Comparison of ENCODE assay signal across 18 mouse cellular contexts in the genomic region with DNA sequence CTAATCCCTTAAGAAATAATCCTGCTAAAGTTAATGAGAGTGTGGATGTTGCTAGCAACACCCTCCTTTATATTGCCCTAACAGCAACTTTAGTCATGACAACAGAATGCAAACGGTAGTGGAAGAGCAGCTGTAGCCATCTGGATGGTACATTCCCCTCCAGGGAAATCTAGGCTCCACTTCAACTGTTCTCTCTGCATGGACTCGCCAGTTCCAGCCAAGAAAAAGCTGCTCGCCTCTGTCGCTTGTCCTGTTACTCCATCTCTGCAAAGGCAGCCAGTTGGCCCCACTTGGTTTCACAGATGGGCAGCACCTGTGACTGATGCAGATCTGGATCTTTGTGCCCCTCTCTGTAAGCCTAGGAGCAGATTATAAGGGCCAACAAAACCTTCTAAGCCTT. TPM values are rescaled to one million over a fixed set of nuclear protein-coding genes. Genes with fewer than 3 reads are reported as not detected.
DNase-seq lines count a peak whose midpoint lies in the region; ATAC-seq lines count a peak whose summit lies in the region.
"Had no signal": no experiment of that assay in that cellular context is flagged by ENCODE, and none has a peak within 500 bp of the region (broad histone marks: within the 10 kb centered on the region; RNA-seq: fewer than 3 reads in every experiment).

No protein-coding gene starts in this region.

- no peaks in the 10 kb centered on the region for H3K4me1 ChIP-seq in hindbrain, embryonic 15.5 days (replicated peaks)
- no peaks in the 10 kb centered on the region for H3K4me1 ChIP-seq in hindbrain, embryonic 14.5 days (replicated peaks; ENCODE audit: control insufficient read depth, insufficient read depth, low read length)
- H3K4me1 ChIP-seq in midbrain, embryonic 12.5 days, result no peaks in the 10 kb centered on the region
- H3K4me1 ChIP-seq in midbrain, embryonic 10.5 days, result no peaks in the 10 kb centered on the region
- H3K4me1 ChIP-seq: limb, embryonic 13.5 days; lung, embryonic 15.5 days; midbrain, embryonic 15.5 days; neural tube, embryonic 13.5 days had no signal

- no peaks in the 10 kb centered on the region for H3K9me3 ChIP-seq in hindbrain, embryonic 15.5 days
- H3K9me3 ChIP-seq in hindbrain, embryonic 14.5 days (ENCODE audit: control insufficient read depth, low read length), result no peaks in the 10 kb centered on the region
- no peaks in the 10 kb centered on the region for H3K9me3 ChIP-seq in midbrain, embryonic 12.5 days
- no peaks in the 10 kb centered on the region for H3K9me3 ChIP-seq in midbrain, embryonic 10.5 days (replicated peaks)
- H3K9me3 ChIP-seq: limb, embryonic 13.5 days; lung, embryonic 15.5 days; midbrain, embryonic 15.5 days; neural tube, embryonic 13.5 days had no signal

- peak; percentile 34; the same call in 1 of the 2 replicates for ATAC-seq in hindbrain, embryonic 15.5 days (ENCODE audit: low FRiP score, low read depth)
- no peak for ATAC-seq in hindbrain, embryonic 14.5 days (ENCODE audit: low FRiP score)
- 0 out of 2 replicates have a peak, but pooled peaks have one; percentile 16 for ATAC-seq in midbrain, embryonic 12.5 days (ENCODE audit: low FRiP score, low read depth)
- ATAC-seq: midbrain, embryonic 15.5 days had no signal

- no peaks in the 10 kb centered on the region for H3K36me3 ChIP-seq in hindbrain, embryonic 15.5 days
- no peaks in the 10 kb centered on the region for H3K36me3 ChIP-seq in hindbrain, embryonic 14.5 days (replicated peaks; ENCODE audit: control insufficient read depth, insufficient read depth)
- H3K36me3 ChIP-seq in midbrain, embryonic 12.5 days, result no peaks in the 10 kb centered on the region
- no peaks in the 10 kb centered on the region for H3K36me3 ChIP-seq in midbrain, embryonic 10.5 days
- H3K36me3 ChIP-seq: limb, embryonic 13.5 days; lung, embryonic 15.5 days; midbrain, embryonic 15.5 days; neural tube, embryonic 13.5 days had no signal

- WGBS in hindbrain, embryonic 15.5 days, result 60% methylated on average over 4 of the region's 4 CpGs
- 64% methylated on average over 4 of the region's 4 CpGs for WGBS in hindbrain, embryonic 14.5 days
- 42% methylated on average over 4 of the region's 4 CpGs for WGBS in midbrain, embryonic 12.5 days
- WGBS in midbrain, embryonic 10.5 days, result 52% methylated on average over 4 of the region's 4 CpGs

- no peak overlapping the region for H3K4me3 ChIP-seq in hindbrain, embryonic 15.5 days
- no peak overlapping the region for H3K4me3 ChIP-seq in hindbrain, embryonic 14.5 days (replicated peaks; ENCODE audit: low read length)
- H3K4me3 ChIP-seq in midbrain, embryonic 12.5 days, result no peak overlapping the region
- H3K4me3 ChIP-seq in midbrain, embryonic 10.5 days, result no peak overlapping the region
- H3K4me3 ChIP-seq: limb, embryonic 13.5 days; lung, embryonic 15.5 days; midbrain, embryonic 15.5 days; neural tube, embryonic 13.5 days had no signal

- DNase-seq in cerebellum, postnatal 10 days, result peak; percentile 42 to 68
- DNase-seq in cerebellum, postnatal 25 days, result no peak
- DNase-seq in hindbrain, embryonic 14.5 days (ENCODE audit: low spot score), result no peak
- no peak for DNase-seq in midbrain, embryonic 10.5 days (ENCODE audit: low spot score)
- peak; percentile 5 for DNase-seq in lung, postnatal 25 days (ENCODE audit: low spot score)
- no peak for DNase-seq in layer of hippocampus, adult 11-12 months (ENCODE audit: low spot score)
- DNase-seq: cerebellum, adult 8-10 months; kidney, postnatal 25 days; thymus, postnatal 36 days had no signal

- H3K4me2 ChIP-seq in hindbrain, embryonic 15.5 days, result no peak overlapping the region
- H3K4me2 ChIP-seq in hindbrain, embryonic 14.5 days (replicated peaks), result no peak overlapping the region
- no peak overlapping the region for H3K4me2 ChIP-seq in midbrain, embryonic 12.5 days (replicated peaks)
- H3K4me2 ChIP-seq: limb, embryonic 13.5 days; lung, embryonic 15.5 days; midbrain, embryonic 15.5 days; neural tube, embryonic 13.5 days had no signal

- no peaks in the 10 kb centered on the region for H3K27me3 ChIP-seq in hindbrain, embryonic 15.5 days
- no peaks in the 10 kb centered on the region for H3K27me3 ChIP-seq in hindbrain, embryonic 14.5 days (ENCODE audit: control insufficient read depth, insufficient read depth, low read length)
- no peaks in the 10 kb centered on the region for H3K27me3 ChIP-seq in midbrain, embryonic 12.5 days
- peaks cover 15% of the 10 kb centered on the region for H3K27me3 ChIP-seq in midbrain, embryonic 10.5 days (ENCODE audit: low read depth, poor library complexity, severe bottlenecking)
- H3K27me3 ChIP-seq: CH12.LX; lung, embryonic 15.5 days; midbrain, embryonic 15.5 days; neural tube, embryonic 13.5 days had no signal

- no peak overlapping the region for H3K27ac ChIP-seq in hindbrain, embryonic 15.5 days (replicated peaks)
- H3K27ac ChIP-seq in hindbrain, embryonic 14.5 days, result no peak overlapping the region
- H3K27ac ChIP-seq in midbrain, embryonic 12.5 days (replicated peaks), result no peak overlapping the region
- H3K27ac ChIP-seq in midbrain, embryonic 10.5 days (replicated peaks), result no peak overlapping the region
- H3K27ac ChIP-seq: limb, embryonic 13.5 days; lung, embryonic 15.5 days; midbrain, embryonic 15.5 days; neural tube, embryonic 13.5 days had no signal

- no peak overlapping the region for H3K9ac ChIP-seq in hindbrain, embryonic 15.5 days
- H3K9ac ChIP-seq in hindbrain, embryonic 14.5 days, result no peak overlapping the region
- no peak overlapping the region for H3K9ac ChIP-seq in midbrain, embryonic 12.5 days (replicated peaks)
- H3K9ac ChIP-seq: limb, embryonic 13.5 days; lung, embryonic 15.5 days; midbrain, embryonic 15.5 days; neural tube, embryonic 13.5 days had no signal

RNA-seq across cellular contexts. Expression of a gene that starts 45.0 kb away (rescaled TPM):
- polyA plus RNA-seq in hindbrain, embryonic 15.5 days (2015; fragmentation: Nextera tagmentation; extraction: Ambion mirVana), result not detected in 2 replicates
- not detected in 2 replicates for polyA plus RNA-seq in hindbrain, embryonic 14.5 days (2014; fragmentation: Nextera tagmentation; extraction: Ambion mirVana)
- polyA plus RNA-seq in midbrain, embryonic 12.5 days (2016; fragmentation: Nextera tagmentation; extraction: Ambion mirVana), result not detected in 2 replicates
- polyA plus RNA-seq in midbrain, embryonic 10.5 days (2016; fragmentation: Nextera tagmentation; extraction: Ambion mirVana), result 0.11 TPM in 1 of 2 replicates, not detected in the other
- polyA plus RNA-seq: embryonic facial prominence, embryonic 11.5 days; limb, embryonic 13.5 days; lung, embryonic 15.5 days; midbrain, embryonic 15.5 days; neural tube, embryonic 13.5 days; stomach, embryonic 16.5 days had no signal

RNA-seq across cellular contexts. Expression of a gene that starts 48.0 kb away (rescaled TPM):
- polyA plus RNA-seq in hindbrain, embryonic 15.5 days (2015; fragmentation: Nextera tagmentation; extraction: Ambion mirVana), result not detected in 2 replicates
- polyA plus RNA-seq in hindbrain, embryonic 14.5 days (2014; fragmentation: Nextera tagmentation; extraction: Ambion mirVana), result not detected in 2 replicates
- not detected in 2 replicates for polyA plus RNA-seq in midbrain, embryonic 12.5 days (2016; fragmentation: Nextera tagmentation; extraction: Ambion mirVana)
- not detected in 2 replicates for polyA plus RNA-seq in midbrain, embryonic 10.5 days (2016; fragmentation: Nextera tagmentation; extraction: Ambion mirVana)
- polyA plus RNA-seq: embryonic facial prominence, embryonic 11.5 days; limb, embryonic 13.5 days; lung, embryonic 15.5 days; midbrain, embryonic 15.5 days; neural tube, embryonic 13.5 days had no signal

RNA-seq across cellular contexts. Expression of a gene that starts 49.0 kb away (rescaled TPM):
- polyA plus RNA-seq in hindbrain, embryonic 15.5 days (2015; fragmentation: Nextera tagmentation; extraction: Ambion mirVana), result not detected in 2 replicates
- polyA plus RNA-seq in hindbrain, embryonic 14.5 days (2014; fragmentation: Nextera tagmentation; extraction: Ambion mirVana), result not detected in 2 replicates
- polyA plus RNA-seq in midbrain, embryonic 12.5 days (2016; fragmentation: Nextera tagmentation; extraction: Ambion mirVana), result not detected in 2 replicates
- polyA plus RNA-seq in midbrain, embryonic 10.5 days (2016; fragmentation: Nextera tagmentation; extraction: Ambion mirVana), result not detected in 2 replicates
- polyA plus RNA-seq: embryonic facial prominence, embryonic 11.5 days; midbrain, embryonic 15.5 days; neural tube, embryonic 13.5 days had no signal

Comparison
In these comparisons a context has a peak if more than half of its experiments do, and no peak if none do; other contexts are left out.
1. DNase-seq: peak in cerebellum, postnatal 10 days (2 of 2) and lung, postnatal 25 days (single experiment); none in cerebellum, postnatal 25 days (0 of 2), hindbrain, embryonic 14.5 days (single experiment), midbrain, embryonic 10.5 days (single experiment) and layer of hippocampus, adult 11-12 months (single experiment).